Mouse (Mus musculus) stomach, embryonic 14.5 days (tissue): ENCODE data around the gene Gpat3. TPM values are rescaled to one million over a fixed set of nuclear protein-coding genes. Genes with fewer than 3 reads are reported as not detected.

ENCODE experiments used
- ATAC-seq: fragments of 200-750 bp; cut with Nextera tagmentation; 2 replicates; pipeline ENCODE4 v1.8.0; 2017; ENCODE audit warnings: low read depth, moderate TSS enrichment; ENCODE audit not compliant: insufficient number of reproducible peaks, insufficient read depth, low FRiP score
- H3K27ac ChIP-seq: fragments of 300-500 bp; sonication (generic); 2 replicates; pipeline ENCODE4 v1.5.1; 2014; ENCODE audit warnings: mild to moderate bottlenecking, low read length, moderate library complexity, mixed read lengths
- H3K27me3 ChIP-seq: fragments of 300-500 bp; sonication (generic); 2 replicates; pipeline ENCODE4 v1.6.1; 2014; ENCODE audit warnings: low read length, control low read depth, mixed read lengths; ENCODE audit not compliant: control insufficient read depth, insufficient read depth
- H3K36me3 ChIP-seq: fragments of 300-500 bp; sonication (generic); 2 replicates; pipeline ENCODE4 v1.6.1; 2014; ENCODE audit warnings: mild to moderate bottlenecking, control low read depth, low read length, moderate library complexity, mixed read lengths; ENCODE audit not compliant: control insufficient read depth, insufficient read depth
- H3K4me1 ChIP-seq: fragments of 300-500 bp; sonication (generic); 2 replicates; pipeline ENCODE4 v1.6.1; 2014; ENCODE audit warnings: low read length, control low read depth, mixed read lengths; ENCODE audit not compliant: control insufficient read depth, insufficient read depth
- H3K4me2 ChIP-seq: fragments of 300-500 bp; sonication (generic); replicated peaks from 2 replicates; pipeline ENCODE4 v1.6.1; 2014; ENCODE audit warnings: low read depth, low read length, control low read depth
- H3K4me3 ChIP-seq: fragments of 300-500 bp; sonication (generic); 2 replicates; pipeline ENCODE4 v1.5.1; 2014; ENCODE audit warnings: low read depth, low read length, control low read depth
- H3K9ac ChIP-seq: fragments of 300-500 bp; sonication (generic); replicated peaks from 2 replicates; pipeline ENCODE4 v1.6.1; 2014; ENCODE audit warnings: low read depth, mild to moderate bottlenecking, control low read depth, low read length, moderate library complexity, mixed read lengths
- H3K9me3 ChIP-seq: fragments of 300-500 bp; sonication (generic); 2 replicates; pipeline ENCODE4 v1.6.1; 2016; ENCODE audit warnings: low read depth, low read length, control low read depth; ENCODE audit not compliant: control insufficient read depth
- WGBS: fragments of 180-500 bp; shearing (Covaris S2); extraction: QIAGEN DNeasy Blood & Tissue Kit; methylation state at CpG from one replicate; pipeline ENCODE4 v1.1.7; 2014; 5-methylcytosine and 5-hydroxymethylcytosine counted together
- polyA plus RNA-seq: library from polyadenylated mRNA; unstranded; fragments of >200 nt; fragmentation: Nextera tagmentation; extraction: Ambion mirVana; gene quantifications from 2 replicates; pipeline ENCODE4 v1.2.1, GENCODE M21; 2014

The Gpat3 gene
- polyA plus RNA-seq, 1 experiment from 2014 or later: 2.0 TPM

DNA sequence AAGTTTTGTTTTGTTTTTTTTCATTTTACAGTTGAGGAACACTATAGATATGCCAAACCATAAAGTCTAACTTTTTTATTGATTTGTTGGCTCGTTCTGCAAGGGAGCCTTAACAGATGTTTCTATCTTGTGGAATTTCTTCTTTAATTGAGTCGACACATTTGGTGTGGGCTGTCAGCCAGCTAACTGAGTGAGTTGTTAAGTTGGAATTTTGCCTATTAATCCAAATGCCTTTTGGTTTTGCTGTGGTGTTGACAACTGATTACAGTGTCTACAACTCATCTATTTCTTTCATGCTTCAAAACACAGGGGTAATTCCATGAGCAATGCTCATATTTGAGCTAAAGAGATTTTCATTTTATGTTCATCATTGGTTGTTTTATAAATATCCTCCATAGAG, 20.7 kb downstream of the Gpat3 start:
- 33% methylated on average over 2 of the region's 2 CpGs for WGBS
- Histone ChIP-seq H3K27ac (no peak overlapping the region), H3K27me3 (no peaks in the 10 kb centered on the region), H3K36me3 (no peaks in the 10 kb centered on the region), H3K9ac (no peak overlapping the region), H3K9me3 (no peaks in the 10 kb centered on the region), H3K4me3 (no peak overlapping the region), H3K4me2 (no peak overlapping the region), H3K4me1 (no peaks in the 10 kb centered on the region)
- ATAC-seq: no peak

- Histone ChIP-seq H3K27ac (no peak overlapping the region), H3K9ac (no peak overlapping the region), H3K9me3 (no peaks in the 10 kb centered on the region), H3K4me1 (no peaks in the 10 kb centered on the region), H3K27me3 (no peaks in the 10 kb centered on the region), H3K4me3 (no peak overlapping the region), H3K36me3 (no peaks in the 10 kb centered on the region), H3K4me2 (no peak overlapping the region)
- WGBS: 54% methylated on average over 4 of the region's 4 CpGs
- no peak; the same call in 1 of the 2 replicates for ATAC-seq
These were observed 23.8 kb downstream of the Gpat3 start for GRCm38 (mm10) chr5:100869197-100869895.

GRCm38 (mm10) chr5:100871987-100872386, 26.5 kb downstream of the Gpat3 start:
- no peak for ATAC-seq
- H3K36me3 ChIP-seq: no peaks in the 10 kb centered on the region
- H3K4me2 ChIP-seq: no peak overlapping the region
- H3K9me3 ChIP-seq: no peaks in the 10 kb centered on the region
- no peaks in the 10 kb centered on the region for H3K27me3 ChIP-seq
- H3K27ac ChIP-seq: no peak overlapping the region
- no peaks in the 10 kb centered on the region for H3K4me1 ChIP-seq
- WGBS: 87% methylated on average over 8 of the region's 8 CpGs
- H3K9ac ChIP-seq: no peak overlapping the region
- H3K4me3 ChIP-seq: no peak overlapping the region

DNA sequence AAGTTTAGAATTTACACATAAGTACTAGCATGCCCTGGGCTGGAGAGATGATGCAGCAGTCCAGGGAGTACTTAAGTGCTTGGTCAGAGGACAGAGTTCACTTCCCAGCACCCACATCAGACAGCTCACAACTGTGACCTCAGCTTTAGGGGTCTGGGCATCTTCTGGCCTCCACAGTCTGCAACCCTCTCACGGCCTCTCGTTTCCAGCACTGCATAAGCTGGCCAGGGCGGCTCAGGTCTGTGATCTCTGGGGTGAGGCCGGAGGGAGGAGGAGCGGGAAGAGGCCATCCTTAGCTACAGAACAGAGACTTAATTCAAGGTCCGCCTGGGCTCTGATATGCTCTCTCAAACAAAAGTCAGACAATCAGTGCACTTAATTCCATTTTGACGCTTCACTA, 29.2 kb downstream of the Gpat3 start:
- Histone ChIP-seq H3K36me3 (no peaks in the 10 kb centered on the region), H3K4me1 (no peaks in the 10 kb centered on the region), H3K27ac (no peak overlapping the region), H3K9me3 (no peaks in the 10 kb centered on the region), H3K27me3 (no peaks in the 10 kb centered on the region), H3K9ac (no peak overlapping the region), H3K4me2 (no peak overlapping the region), H3K4me3 (no peak overlapping the region)
- no peak for ATAC-seq
- 70% methylated on average over 7 of the region's 7 CpGs for WGBS

GRCm38 (mm10) chr5:100875180-100875579, 29.7 kb downstream of the Gpat3 start:
- no peak overlapping the region for H3K4me3 ChIP-seq
- H3K9me3 ChIP-seq: no peaks in the 10 kb centered on the region
- no peak for ATAC-seq
- H3K36me3 ChIP-seq: no peaks in the 10 kb centered on the region
- H3K27ac ChIP-seq: no peak overlapping the region
- no peaks in the 10 kb centered on the region for H3K27me3 ChIP-seq
- no peak overlapping the region for H3K4me2 ChIP-seq
- no peak overlapping the region for H3K9ac ChIP-seq
- no peaks in the 10 kb centered on the region for H3K4me1 ChIP-seq
- 71% methylated on average over 10 of the region's 10 CpGs for WGBS

DNA sequence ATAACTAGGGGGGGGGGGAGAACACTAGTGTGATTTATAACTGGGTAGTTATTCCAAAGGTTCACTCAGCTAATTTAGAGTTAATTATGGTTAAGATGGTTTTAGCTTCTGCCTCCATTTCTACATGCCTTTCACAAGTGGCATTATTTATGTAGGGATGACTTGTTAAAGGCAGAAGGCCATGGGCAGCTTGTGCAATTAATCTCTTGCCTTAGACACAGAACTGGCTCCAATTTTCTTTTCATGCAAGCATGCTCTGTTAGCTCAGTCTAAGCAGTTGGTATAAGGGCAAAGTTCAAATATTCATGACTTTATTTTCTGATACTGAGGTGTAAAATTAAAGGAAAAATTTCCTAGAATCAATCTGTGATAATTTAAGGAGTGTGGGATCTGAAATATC, 31.5 kb downstream of the Gpat3 start:
- no peak for ATAC-seq
- no peak overlapping the region for H3K4me3 ChIP-seq
- H3K4me2 ChIP-seq: no peak overlapping the region
- H3K27me3 ChIP-seq: no peaks in the 10 kb centered on the region
- no peaks in the 10 kb centered on the region for H3K4me1 ChIP-seq
- H3K9ac ChIP-seq: no peak overlapping the region
- no peaks in the 10 kb centered on the region for H3K36me3 ChIP-seq
- H3K9me3 ChIP-seq: no peaks in the 10 kb centered on the region
- H3K27ac ChIP-seq: no peak overlapping the region

DNA sequence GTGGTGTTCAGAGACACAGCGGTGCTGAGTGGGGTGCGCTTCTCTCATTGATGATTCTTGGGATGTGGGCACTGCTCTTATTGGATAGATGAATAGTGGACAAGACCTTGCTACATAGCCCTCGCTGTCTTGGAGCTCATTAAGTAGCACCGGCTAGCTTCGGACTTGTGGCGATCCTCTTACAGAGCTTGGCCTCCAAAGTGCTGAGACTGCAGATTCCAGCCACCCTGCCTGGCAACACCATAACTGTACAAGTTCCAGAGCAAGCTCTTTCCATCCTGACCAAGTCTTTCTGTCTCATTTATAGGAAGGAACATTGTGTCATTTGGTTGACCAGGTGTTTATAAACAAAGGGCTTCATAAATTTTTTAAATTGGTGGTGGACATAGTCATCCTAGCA, 39.7 kb downstream of the Gpat3 start:
- 89% methylated on average over 6 of the region's 6 CpGs for WGBS
- no peak overlapping the region for H3K4me3 ChIP-seq

DNA sequence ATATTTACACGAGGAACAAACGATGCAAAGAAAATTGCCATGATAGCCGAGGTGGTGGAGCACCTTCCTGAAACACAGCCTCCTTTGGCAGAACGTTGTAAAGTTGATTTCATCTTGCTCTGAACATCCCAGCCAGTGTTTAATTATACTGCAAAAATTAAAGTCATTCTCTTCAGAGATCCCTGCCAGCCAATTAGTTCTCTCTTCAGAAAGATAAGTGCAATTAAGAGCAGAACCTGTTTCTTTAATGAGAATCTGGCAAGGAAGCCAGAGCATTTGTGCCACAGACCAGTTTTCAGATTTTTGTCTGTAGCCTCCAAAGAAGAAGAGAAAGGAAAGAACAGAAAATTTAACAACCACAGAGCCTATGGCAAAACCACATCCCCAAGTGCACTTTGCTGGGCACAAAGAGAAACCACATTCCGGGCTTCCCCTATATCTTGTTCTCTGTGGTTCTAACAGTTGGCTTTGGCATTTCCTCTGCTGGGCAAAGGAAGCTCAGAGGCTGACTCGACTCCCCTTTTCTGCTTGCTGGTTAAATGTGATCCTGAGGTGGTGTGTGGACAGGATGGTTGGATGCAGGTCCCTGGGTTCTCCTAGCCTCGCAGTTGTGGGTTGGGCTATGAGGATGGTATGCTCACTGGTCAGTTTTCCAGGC, 40.9 kb downstream of the Gpat3 start:
- H3K4me3 ChIP-seq: no peak overlapping the region
- no peaks in the 10 kb centered on the region for H3K9me3 ChIP-seq
- WGBS: 82% methylated on average over 7 of the region's 7 CpGs
- ATAC-seq: no peak
- no peak overlapping the region for H3K4me2 ChIP-seq
- H3K27ac ChIP-seq: no peak overlapping the region
- H3K4me1 ChIP-seq: no peaks in the 10 kb centered on the region
- no peak overlapping the region for H3K9ac ChIP-seq
- H3K27me3 ChIP-seq: no peaks in the 10 kb centered on the region
- no peaks in the 10 kb centered on the region for H3K36me3 ChIP-seq

More for the DNA sequence above, 39.7 kb downstream of the Gpat3 start:
- no peak overlapping the region for H3K4me2 ChIP-seq
- H3K9ac ChIP-seq: no peak overlapping the region
- H3K27ac ChIP-seq: no peak overlapping the region
- H3K4me1 ChIP-seq: no peaks in the 10 kb centered on the region
- H3K9me3 ChIP-seq: no peaks in the 10 kb centered on the region
- no peaks in the 10 kb centered on the region for H3K27me3 ChIP-seq
- H3K36me3 ChIP-seq: no peaks in the 10 kb centered on the region
- ATAC-seq: no peak

DNA sequence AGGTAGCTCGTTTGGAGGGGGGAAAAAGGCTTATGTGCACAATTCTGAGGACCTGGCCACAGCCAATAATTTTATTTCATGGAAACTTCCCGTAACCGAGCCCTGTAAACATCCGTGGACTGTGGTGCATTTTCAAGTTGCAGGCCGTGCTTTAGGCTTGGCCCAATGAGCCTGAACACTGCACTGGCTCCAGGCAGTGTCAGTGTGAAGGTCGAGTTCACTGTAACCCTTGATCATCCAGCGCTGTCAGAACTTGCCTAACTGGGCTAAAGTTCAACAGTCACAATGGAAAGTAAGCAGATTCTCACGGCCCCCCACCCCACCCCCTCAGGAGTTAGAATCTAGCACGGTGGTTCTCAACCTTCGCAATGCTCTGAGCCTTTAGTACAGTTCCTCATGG, 50.7 kb downstream of the Gpat3 start:
- Histone ChIP-seq H3K4me1 (no peaks in the 10 kb centered on the region), H3K9me3 (no peaks in the 10 kb centered on the region), H3K9ac (no peak overlapping the region), H3K36me3 (no peaks in the 10 kb centered on the region), H3K27me3 (no peaks in the 10 kb centered on the region), H3K27ac (no peak overlapping the region), H3K4me3 (no peak overlapping the region), H3K4me2 (no peak overlapping the region)
- 75% methylated on average over 10 of the region's 10 CpGs for WGBS
- no peak for ATAC-seq
